Mouse (Mus musculus): ENCODE data around the gene Atg4a. TPM values are rescaled to one million over a fixed set of nuclear protein-coding genes. Genes with fewer than 3 reads are reported as not detected.

The Atg4a gene
- polyA plus RNA-seq, 1 experiment, result 7.2 TPM

DNA sequence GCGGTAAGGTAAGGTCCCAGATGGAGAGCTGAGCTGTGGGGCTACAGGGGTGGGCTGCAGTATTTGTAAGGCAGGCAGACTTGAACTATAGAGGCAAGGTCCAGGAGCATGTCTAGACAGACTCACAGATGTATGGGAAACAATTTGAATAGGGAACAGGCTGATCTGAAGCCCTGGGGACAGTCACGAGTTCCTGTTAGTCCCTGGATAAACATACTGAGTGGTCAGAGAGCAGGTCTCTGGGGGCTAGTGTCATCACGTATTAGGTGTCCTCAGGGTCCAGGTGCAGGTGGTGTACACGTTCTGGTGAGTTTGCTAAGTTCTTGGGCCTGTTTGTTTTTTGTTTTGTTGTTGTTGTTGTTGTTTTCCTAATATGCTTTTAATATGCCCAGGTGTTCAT lies 23.5 kb downstream of the Atg4a start:
- 54% methylated on average over 4 of the region's 4 CpGs for WGBS
- TF ChIP-seq POLR2A (IDR thresholded peaks at IDR 0.05; ENCODE audit: borderline replicate concordance, extremely low read depth, low read depth, low read length), result no peak
- no peak for TF ChIP-seq CTCF (IDR thresholded peaks at IDR 0.05; ENCODE audit: insufficient read depth, low read length)

DNA sequence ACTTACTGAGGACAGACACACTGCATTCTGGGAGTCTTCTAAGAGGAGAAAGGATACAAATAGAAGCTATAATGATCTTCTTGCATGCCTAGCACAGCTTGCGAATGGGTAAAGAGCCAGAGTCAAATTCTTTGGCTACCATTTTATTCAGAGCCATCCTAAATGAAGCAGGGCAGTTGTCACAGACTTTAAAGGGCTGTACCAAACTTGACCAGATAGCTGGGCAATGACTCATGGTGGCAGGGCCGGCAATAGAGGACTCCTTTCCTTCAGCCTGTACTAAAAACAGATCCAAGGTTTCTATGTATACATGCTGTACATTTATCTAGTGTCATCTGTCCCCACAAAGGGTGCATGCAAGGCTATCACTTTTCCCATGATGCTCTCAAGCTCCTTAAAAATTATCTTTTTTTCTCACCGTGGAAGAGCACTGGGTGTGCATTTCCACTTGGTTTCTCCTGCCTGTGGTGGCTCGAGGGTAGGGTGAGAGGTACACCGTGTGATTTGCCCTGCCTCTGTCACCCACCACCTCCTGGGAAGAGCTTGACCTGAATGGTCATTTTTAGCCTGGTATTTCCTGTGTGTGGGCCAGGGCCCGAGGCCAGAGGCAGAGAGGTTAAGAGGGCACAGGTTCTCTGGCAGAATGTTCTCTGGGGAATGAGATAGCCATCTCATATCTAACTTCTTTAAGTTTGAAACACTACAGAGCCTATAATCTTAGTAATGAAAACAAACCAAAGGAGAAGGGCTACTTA lies 26.7 kb downstream of the Atg4a start:
- DNase-seq, result no peak
- TF ChIP-seq POLR2A (IDR thresholded peaks at IDR 0.05; ENCODE audit: borderline replicate concordance, extremely low read depth, low read depth, low read length) (no peak), CTCF (IDR thresholded peaks at IDR 0.05; ENCODE audit: insufficient read depth, low read length) (no peak)
- 41% methylated on average over 6 of the region's 6 CpGs for WGBS
- peaks cover 17% of the 10 kb centered on the region for H3K4me1 ChIP-seq (ENCODE audit: control insufficient read depth, insufficient read depth, low read length)
- H3K4me3 ChIP-seq (replicated peaks; ENCODE audit: extremely low read depth, low read depth, low read length), result no peak overlapping the region

More for the DNA sequence above, 23.5 kb downstream of the Atg4a start:
- peaks cover 17% of the 10 kb centered on the region for H3K4me1 ChIP-seq (ENCODE audit: control insufficient read depth, insufficient read depth, low read length)
- DNase-seq, result no peak
- H3K4me3 ChIP-seq (replicated peaks; ENCODE audit: extremely low read depth, low read depth, low read length), result no peak overlapping the region

DNA sequence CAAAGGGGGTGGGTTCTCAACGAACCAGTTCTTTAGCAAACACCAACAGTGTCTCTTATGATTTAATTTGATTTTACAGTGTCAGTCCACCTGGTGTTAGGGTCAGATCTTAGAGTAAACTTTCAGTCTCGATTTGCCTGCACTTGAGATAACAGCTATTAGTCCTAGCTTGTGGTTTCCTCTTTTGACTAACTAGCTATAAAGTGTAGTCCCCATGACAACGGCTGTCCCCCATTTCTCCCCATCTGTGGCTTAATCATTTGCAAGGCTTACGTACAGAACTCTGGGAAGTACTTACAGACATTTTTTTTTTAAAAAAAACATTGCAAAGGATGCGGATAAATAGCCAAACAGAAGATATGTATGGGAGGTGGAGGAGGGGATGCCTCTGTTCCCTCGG lies 28.1 kb downstream of the Atg4a start:
- 55% methylated on average over 6 of the region's 6 CpGs for WGBS
- H3K4me3 ChIP-seq (replicated peaks; ENCODE audit: extremely low read depth, low read depth, low read length), result no peak overlapping the region
- TF ChIP-seq POLR2A (IDR thresholded peaks at IDR 0.05; ENCODE audit: borderline replicate concordance, extremely low read depth, low read depth, low read length) (no peak), CTCF (IDR thresholded peaks at IDR 0.05; ENCODE audit: insufficient read depth, low read length) (no peak)

DNA sequence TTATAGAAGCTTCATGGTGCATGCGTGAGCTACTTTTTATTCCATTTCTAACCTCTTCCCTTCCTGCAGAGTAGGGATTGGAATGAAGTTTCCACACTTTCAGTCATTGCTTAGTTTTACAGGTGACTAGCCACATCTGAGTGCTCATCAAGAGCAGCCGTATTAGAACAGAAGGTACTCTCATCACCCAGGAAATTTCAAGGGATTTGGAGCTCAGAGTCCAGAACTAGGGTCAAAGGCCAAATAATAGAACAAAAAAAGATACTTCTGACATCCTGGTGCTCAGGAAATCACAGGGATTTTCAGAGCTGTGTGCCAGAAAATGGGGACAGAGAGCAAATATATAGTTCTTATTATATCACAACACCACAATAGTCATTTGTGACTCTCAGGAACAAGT lies 28.5 kb downstream of the Atg4a start:
- WGBS, result 77% methylated on average over 2 of the region's 2 CpGs
- TF ChIP-seq POLR2A (IDR thresholded peaks at IDR 0.05; ENCODE audit: borderline replicate concordance, extremely low read depth, low read depth, low read length) (no peak), CTCF (IDR thresholded peaks at IDR 0.05; ENCODE audit: insufficient read depth, low read length) (no peak)
- Histone ChIP-seq H3K4me1 (ENCODE audit: control insufficient read depth, insufficient read depth, low read length) (peaks cover 10% of the 10 kb centered on the region), H3K4me3 (replicated peaks; ENCODE audit: extremely low read depth, low read depth, low read length) (no peak overlapping the region)
- no peak for DNase-seq

More for the DNA sequence above, 28.1 kb downstream of the Atg4a start:
- DNase-seq, result no peak
- peaks cover 13% of the 10 kb centered on the region for H3K4me1 ChIP-seq (ENCODE audit: control insufficient read depth, insufficient read depth, low read length)

DNA sequence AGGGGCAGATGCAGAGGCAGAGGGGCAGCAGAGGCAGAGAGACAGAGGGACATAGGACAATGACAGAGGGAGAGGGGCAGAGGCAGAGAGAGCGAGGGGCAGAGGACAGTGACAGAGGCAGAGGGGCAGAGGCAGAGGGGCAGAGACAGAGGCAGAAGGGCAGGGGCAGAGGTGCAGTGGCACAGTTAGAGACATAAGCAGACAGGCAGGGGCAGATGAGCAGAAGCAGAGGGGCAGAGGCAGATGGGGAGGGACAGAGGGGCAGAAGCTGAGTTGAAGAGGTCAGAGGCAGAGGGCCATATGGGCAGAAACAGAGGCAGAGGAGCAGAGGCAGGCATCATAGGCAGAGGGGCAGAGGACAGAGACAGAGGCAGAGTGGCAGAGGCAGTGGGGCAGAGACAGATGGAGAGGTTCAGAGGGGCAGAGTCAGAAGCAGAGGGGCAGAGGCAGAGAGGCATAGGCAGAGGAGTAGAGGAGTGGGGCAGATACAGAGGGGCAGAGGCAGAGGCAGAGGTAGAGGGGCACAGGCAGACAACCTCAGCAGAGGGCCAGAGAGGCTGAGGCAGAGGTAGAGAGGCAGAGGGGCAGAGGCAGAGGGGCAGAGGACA lies 40.3 kb downstream of the Atg4a start:
- no peak for TF ChIP-seq CTCF (IDR thresholded peaks at IDR 0.05; ENCODE audit: insufficient read depth, low read length)
- TF ChIP-seq POLR2A (IDR thresholded peaks at IDR 0.05; ENCODE audit: borderline replicate concordance, extremely low read depth, low read depth, low read length), result no peak
- WGBS, result 95% methylated on average over 1 of the region's 1 CpGs
- H3K4me3 ChIP-seq (replicated peaks; ENCODE audit: extremely low read depth, low read depth, low read length), result no peak overlapping the region
- no peaks in the 10 kb centered on the region for H3K4me1 ChIP-seq (ENCODE audit: control insufficient read depth, insufficient read depth, low read length)
- DNase-seq, result no peak

DNA sequence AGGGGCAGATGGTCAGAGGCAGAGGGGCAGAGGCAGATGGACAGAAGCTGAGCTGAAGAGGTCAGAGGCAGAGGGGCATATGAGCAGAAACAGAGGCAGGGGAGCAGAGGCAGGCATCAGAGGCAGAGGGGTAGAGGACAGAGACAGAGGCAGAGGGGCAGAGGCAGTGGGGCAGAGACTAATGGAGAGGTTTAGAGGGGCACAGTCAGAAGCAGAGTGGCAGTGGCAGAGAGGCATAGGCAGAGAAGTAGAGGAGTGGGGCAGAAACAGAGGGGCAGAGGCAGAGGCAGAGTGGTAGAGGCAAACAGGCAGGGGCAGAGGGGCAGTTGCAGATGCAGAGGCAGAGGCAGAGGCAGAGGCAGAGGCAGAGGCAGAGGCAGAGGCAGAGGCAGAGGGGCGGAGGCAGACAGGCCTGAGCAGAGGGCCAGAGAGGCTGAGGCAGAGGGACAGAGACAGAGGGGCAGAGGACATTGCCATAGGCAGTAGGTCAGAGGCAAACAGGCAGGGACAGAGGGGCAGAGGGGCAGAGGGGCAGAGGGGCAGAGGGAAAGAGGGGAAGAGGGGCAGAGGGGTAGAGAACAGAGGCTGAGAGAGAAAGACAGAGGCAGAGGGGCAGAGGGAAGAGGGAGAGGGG lies 41.3 kb downstream of the Atg4a start:
- no peak overlapping the region for H3K4me3 ChIP-seq (replicated peaks; ENCODE audit: extremely low read depth, low read depth, low read length)
- H3K4me1 ChIP-seq (ENCODE audit: control insufficient read depth, insufficient read depth, low read length), result no peaks in the 10 kb centered on the region
- WGBS, result 80% methylated on average over 1 of the region's 1 CpGs
- no peak for DNase-seq
- TF ChIP-seq CTCF (IDR thresholded peaks at IDR 0.05; ENCODE audit: insufficient read depth, low read length) (no peak), POLR2A (IDR thresholded peaks at IDR 0.05; ENCODE audit: borderline replicate concordance, extremely low read depth, low read depth, low read length) (no peak)

DNA sequence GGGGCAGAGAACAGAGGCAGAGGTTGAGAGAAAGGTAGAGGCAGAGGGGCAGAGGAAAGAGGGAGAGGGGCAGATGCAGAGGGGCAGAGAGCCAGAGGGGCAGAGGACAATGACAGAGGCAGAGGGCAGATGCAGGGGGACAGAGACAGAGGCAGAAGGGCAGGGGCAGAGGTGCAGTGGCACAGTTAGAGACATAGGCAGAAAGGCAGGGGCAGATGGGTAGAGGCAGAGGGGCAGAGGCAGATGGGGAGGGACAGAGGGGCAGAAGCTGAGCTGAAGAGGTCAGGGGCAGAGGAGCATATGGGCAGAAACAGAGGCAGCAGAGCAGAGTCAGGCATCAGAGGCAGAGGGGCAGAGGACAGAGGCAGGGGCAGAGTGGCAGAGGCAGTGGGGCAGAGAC lies 42.2 kb downstream of the Atg4a start:
- H3K4me3 ChIP-seq (replicated peaks; ENCODE audit: extremely low read depth, low read depth, low read length), result no peak overlapping the region
- DNase-seq, result no peak
- H3K4me1 ChIP-seq (ENCODE audit: control insufficient read depth, insufficient read depth, low read length), result no peaks in the 10 kb centered on the region
- no peak for TF ChIP-seq POLR2A (IDR thresholded peaks at IDR 0.05; ENCODE audit: borderline replicate concordance, extremely low read depth, low read depth, low read length)
- no peak for TF ChIP-seq CTCF (IDR thresholded peaks at IDR 0.05; ENCODE audit: insufficient read depth, low read length)

DNA sequence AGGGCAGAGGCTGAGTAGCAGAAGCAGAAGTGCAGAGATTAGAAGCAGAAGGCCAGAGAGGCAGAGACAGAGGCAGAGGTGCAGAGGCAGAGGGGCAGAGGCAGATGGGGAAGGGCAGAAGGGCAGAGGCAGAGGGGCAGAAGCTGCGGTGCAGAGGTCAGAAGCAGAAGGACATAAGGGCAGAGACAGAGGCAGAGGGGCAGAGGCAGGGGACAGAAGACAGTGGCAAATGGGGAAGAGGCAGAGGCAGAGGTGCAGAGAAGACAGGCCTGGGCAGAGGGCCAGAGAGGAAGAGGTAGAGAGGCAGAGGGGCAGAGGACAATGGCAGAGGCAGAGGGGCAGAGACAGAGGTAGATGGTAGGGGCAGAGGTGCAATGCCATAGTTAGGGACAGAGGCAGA lies 193.0 kb downstream of the Atg4a start:
- no peaks in the 10 kb centered on the region for H3K4me1 ChIP-seq (ENCODE audit: control insufficient read depth, insufficient read depth, low read length)
- WGBS, result 71% methylated on average over 1 of the region's 1 CpGs
- H3K4me3 ChIP-seq (replicated peaks; ENCODE audit: extremely low read depth, low read depth, low read length), result no peak overlapping the region
- TF ChIP-seq POLR2A (IDR thresholded peaks at IDR 0.05; ENCODE audit: borderline replicate concordance, extremely low read depth, low read depth, low read length) (no peak), CTCF (IDR thresholded peaks at IDR 0.05; ENCODE audit: insufficient read depth, low read length) (no peak)
- no peak for DNase-seq

DNA sequence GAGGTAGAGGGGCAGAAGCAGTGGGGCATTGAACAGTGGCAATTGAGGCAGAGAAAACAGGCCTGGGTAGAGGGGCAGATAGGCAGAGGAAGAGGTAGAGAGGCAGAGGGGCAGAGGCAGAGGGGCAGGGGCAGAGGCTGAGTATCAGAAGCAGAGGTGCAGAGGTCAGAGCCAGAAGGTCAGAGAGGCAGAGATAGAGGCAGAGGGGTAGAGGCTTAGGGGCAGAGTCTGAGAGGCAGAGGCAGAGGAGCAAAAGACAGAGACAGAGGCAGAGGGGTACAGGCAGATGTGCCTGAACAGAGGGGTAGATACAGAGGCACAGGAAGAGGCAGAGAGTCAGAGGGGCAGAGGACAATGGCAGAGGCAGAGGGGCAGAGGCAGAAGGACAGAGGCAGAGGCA lies 193.6 kb downstream of the Atg4a start:
- Histone ChIP-seq H3K4me1 (ENCODE audit: control insufficient read depth, insufficient read depth, low read length) (no peaks in the 10 kb centered on the region), H3K4me3 (replicated peaks; ENCODE audit: extremely low read depth, low read depth, low read length) (no peak overlapping the region)
- DNase-seq, result no peak
- no peak for TF ChIP-seq CTCF (IDR thresholded peaks at IDR 0.05; ENCODE audit: insufficient read depth, low read length)
- no peak for TF ChIP-seq POLR2A (IDR thresholded peaks at IDR 0.05; ENCODE audit: borderline replicate concordance, extremely low read depth, low read depth, low read length)

DNA sequence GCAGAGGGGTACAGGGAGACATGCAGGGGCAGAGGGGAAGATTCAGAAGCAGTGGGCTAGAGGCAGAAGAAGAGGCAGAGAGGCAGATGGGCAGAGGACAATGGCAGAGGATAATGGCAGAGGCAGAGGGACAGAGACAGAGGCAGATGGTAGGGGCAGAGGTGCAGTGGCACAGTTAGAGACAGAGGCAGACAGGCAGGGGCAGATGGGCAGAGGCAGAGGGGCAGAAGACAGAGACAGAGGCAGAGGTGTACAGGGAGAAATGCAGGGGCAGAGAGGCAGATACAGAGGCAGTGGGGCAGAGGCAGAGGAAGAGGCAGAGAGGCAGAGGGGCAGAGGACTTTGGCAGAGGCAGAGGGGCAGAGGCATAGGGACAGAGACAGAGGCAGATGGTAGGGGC lies 194.5 kb downstream of the Atg4a start:
- Histone ChIP-seq H3K4me1 (ENCODE audit: control insufficient read depth, insufficient read depth, low read length) (no peaks in the 10 kb centered on the region), H3K4me3 (replicated peaks; ENCODE audit: extremely low read depth, low read depth, low read length) (no peak overlapping the region)
- DNase-seq, result no peak
- no peak for TF ChIP-seq POLR2A (IDR thresholded peaks at IDR 0.05; ENCODE audit: borderline replicate concordance, extremely low read depth, low read depth, low read length)
- TF ChIP-seq CTCF (IDR thresholded peaks at IDR 0.05; ENCODE audit: insufficient read depth, low read length), result no peak
